Mouse (Mus musculus) left cerebral cortex, adult 2 months (tissue): ENCODE results near the gene Mill2. TPM values are rescaled to one million over a fixed set of nuclear protein-coding genes. Genes with fewer than 3 reads are reported as not detected.
A peak's percentile ranks its signal among the peaks of the same experiment; 100 is the strongest.

Source experiments
- DNase-seq, 2 experiments: peaks; one replicate each; pipeline ENCODE4 v3.0.0; 2021 to 2022; ENCODE audit warnings: low spot score in 2 of 2, mixed read lengths in 1 of 2; ENCODE audit errors: extremely low spot score in 1 of 2
- H3K27ac ChIP-seq: fragments of 200-600 bp; 2 replicates; pipeline ENCODE4 v1.8.1; 2022
- H3K4me3 ChIP-seq: fragments of 200-600 bp; 2 replicates; pipeline ENCODE4 v1.8.1; 2022
- CTCF ChIP-seq: fragments of 200-600 bp; IDR thresholded peaks from 2 replicates; pipeline ENCODE4 v1.8.1; 2022; ENCODE audit warnings: antibody characterized with exemption, mild to moderate bottlenecking, moderate library complexity
- intact Hi-C: fragments of 180-260 bp; cut with DNase I; formaldehyde crosslinking; loops from one replicate; pipeline ENCODE4 v1.15.1; 2025
- total RNA-seq, 2 experiments: library from RNA; stranded (reverse); gene quantifications; 2 replicates each; pipeline ENCODE4 v1.2.3; 2021

Mill2 gene
- total RNA-seq, 2 experiments from 2014 or later: 1.3 to 2.5 TPM

- DNase-seq: no peak
- Histone ChIP-seq H3K4me3 (no peak overlapping the region), H3K27ac (peak overlapping the region; percentile 25; the same call in 1 of the 2 replicates)
- no peak for TF ChIP-seq CTCF
- intact Hi-C loops: no loop called here
These were observed 44.4 kb downstream of the Mill2 start for GRCm38 (mm10) chr7:18883991-18884744.

- DNase-seq: no peak
- Histone ChIP-seq H3K27ac (peak overlapping the region; percentile 25; the same call in 1 of the 2 replicates), H3K4me3 (peak overlapping the region; percentile 20; the same call in 1 of the 2 replicates)
- intact Hi-C loops: no loop called here
- no peak for TF ChIP-seq CTCF
These were observed 45.1 kb downstream of the Mill2 start for GRCm38 (mm10) chr7:18884745-18885422.

GRCm38 (mm10) chr7:18886963-18887362, 47.2 kb downstream of the Mill2 start:
- no peak for TF ChIP-seq CTCF
- H3K4me3 ChIP-seq: no peak overlapping the region
- no peak for DNase-seq
- no peak overlapping the region for H3K27ac ChIP-seq
- intact Hi-C loops: no loop called here

GRCm38 (mm10) chr7:18890848-18891247, 51.1 kb downstream of the Mill2 start:
- Histone ChIP-seq H3K4me3 (no peak overlapping the region), H3K27ac (no peak overlapping the region)
- intact Hi-C loops: loop anchor here (10.0 kb wide), 1 partner anchor 74 kb away; no protein-coding TSS in a partner anchor
- no peak for TF ChIP-seq CTCF
- no peak for DNase-seq

GRCm38 (mm10) chr7:18891872-18892599, 52.3 kb downstream of the Mill2 start:
- intact Hi-C loops: loop anchor here (10.0 kb wide), 1 partner anchor 73 kb away; no protein-coding TSS in a partner anchor
- DNase-seq: peak; percentile 91 to 95
- Histone ChIP-seq H3K4me3 (peak overlapping the region; percentile 54), H3K27ac (peak overlapping the region; percentile 66)
- peak; percentile 100 for TF ChIP-seq CTCF

- peak overlapping the region; percentile 54 for H3K4me3 ChIP-seq
- no peak for TF ChIP-seq CTCF
- H3K27ac ChIP-seq: no peak overlapping the region
- intact Hi-C loops: loop anchor here (10.0 kb wide), 1 partner anchor 72 kb away; no protein-coding TSS in a partner anchor
- peak in 1 of 2 experiments; percentile 31 for DNase-seq
These were observed 53.2 kb downstream of the Mill2 start for GRCm38 (mm10) chr7:18893009-18893408.

GRCm38 (mm10) chr7:18893651-18894430, 54.1 kb downstream of the Mill2 start:
- peak overlapping the region; percentile 54 for H3K4me3 ChIP-seq
- no peak for TF ChIP-seq CTCF
- DNase-seq: peak; percentile 49 to 54
- intact Hi-C loops: loop anchor here (10.0 kb wide), 1 partner anchor 71 kb away; no protein-coding TSS in a partner anchor
- 0 out of 2 replicates have a peak overlapping the region, but pooled peaks have one; percentile 24 for H3K27ac ChIP-seq

GRCm38 (mm10) chr7:18896536-18896935, 56.8 kb downstream of the Mill2 start:
- peak; percentile 52 to 57 for DNase-seq
- peak; percentile 83 for TF ChIP-seq CTCF
- Histone ChIP-seq H3K27ac (no peak overlapping the region), H3K4me3 (no peak overlapping the region)
- intact Hi-C loops: loop anchor here (5.0 to 10.0 kb wide), 2 partner anchors 68 to 96 kb away; partner anchors contain the start of gene Mypop

- DNase-seq: no peak
- no peak for TF ChIP-seq CTCF
- intact Hi-C loops: no loop called here
- H3K4me3 ChIP-seq: no peak overlapping the region
- H3K27ac ChIP-seq: no peak overlapping the region
These were observed 60.7 kb downstream of the Mill2 start for GRCm38 (mm10) chr7:18900513-18900912.

- H3K4me3 ChIP-seq: no peak overlapping the region
- intact Hi-C loops: no loop called here
- DNase-seq: no peak
- H3K27ac ChIP-seq: no peak overlapping the region
- TF ChIP-seq CTCF: peak; percentile 16
These were observed 62.7 kb downstream of the Mill2 start for GRCm38 (mm10) chr7:18902486-18902885.

GRCm38 (mm10) chr7:18904971-18905370, 65.2 kb downstream of the Mill2 start:
- no peak for DNase-seq
- Histone ChIP-seq H3K4me3 (no peak overlapping the region), H3K27ac (no peak overlapping the region)
- TF ChIP-seq CTCF: no peak
- intact Hi-C loops: no loop called here
